Mouse (Mus musculus): ENCODE measurements at regions not wholly inside any gene's neighbourhood (a gene's known extent, or its start where the extent isn't known, plus 50 kb on each side); places are given as distances from the start of the nearest gene placed in this dataset.

DNA sequence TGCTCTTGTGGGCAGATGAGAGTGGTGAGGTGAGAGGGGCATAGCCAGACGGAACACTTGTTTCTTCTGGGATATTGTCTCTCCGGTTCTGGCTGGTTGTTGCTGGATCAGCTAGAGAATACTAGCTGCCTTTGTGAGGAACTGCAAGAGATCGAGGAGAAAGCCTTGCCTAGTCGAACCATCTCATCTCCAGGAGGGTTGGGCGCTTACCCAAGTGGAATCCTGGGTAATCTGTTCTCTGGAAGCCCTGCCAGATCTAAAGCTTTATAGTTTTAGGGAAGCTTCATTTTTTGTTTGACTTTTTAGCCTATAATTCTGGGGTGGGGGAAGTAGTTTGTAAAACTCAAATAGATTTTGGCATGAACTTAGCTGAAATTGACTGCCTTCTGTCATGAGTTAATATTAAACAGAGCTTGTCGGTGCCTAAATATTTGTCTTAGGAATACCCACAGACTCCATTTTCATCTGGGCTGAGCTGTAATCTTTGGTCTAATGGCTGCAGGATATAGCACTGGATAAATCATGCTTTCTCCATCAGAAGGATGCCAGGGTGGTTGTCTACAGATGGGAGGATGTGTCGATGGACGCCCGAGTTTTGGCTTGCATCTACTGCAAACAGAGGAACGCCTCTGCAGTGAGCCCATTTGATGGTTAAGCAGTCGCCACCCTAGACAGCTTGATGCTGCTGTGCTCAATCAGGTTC lies 279.1 kb upstream of the Zfp64 start:
- H3K4me3 ChIP-seq (replicated peaks), result no peak overlapping the region
- H3K4me2 ChIP-seq, result no peak overlapping the region
- ATAC-seq (ENCODE audit: insufficient read depth), result no peak
- no peaks in the 10 kb centered on the region for H3K9me3 ChIP-seq (replicated peaks)
- 64% methylated on average over 11 of the region's 11 CpGs for WGBS (ENCODE audit: insufficient replicate concordance)
- no peaks in the 10 kb centered on the region for H3K27me3 ChIP-seq
- H3K4me1 ChIP-seq (replicated peaks), result no peaks in the 10 kb centered on the region
- H3K36me3 ChIP-seq (replicated peaks), result no peaks in the 10 kb centered on the region
- H3K9ac ChIP-seq, result no peak overlapping the region
- no peak overlapping the region for H3K27ac ChIP-seq (replicated peaks)

DNA sequence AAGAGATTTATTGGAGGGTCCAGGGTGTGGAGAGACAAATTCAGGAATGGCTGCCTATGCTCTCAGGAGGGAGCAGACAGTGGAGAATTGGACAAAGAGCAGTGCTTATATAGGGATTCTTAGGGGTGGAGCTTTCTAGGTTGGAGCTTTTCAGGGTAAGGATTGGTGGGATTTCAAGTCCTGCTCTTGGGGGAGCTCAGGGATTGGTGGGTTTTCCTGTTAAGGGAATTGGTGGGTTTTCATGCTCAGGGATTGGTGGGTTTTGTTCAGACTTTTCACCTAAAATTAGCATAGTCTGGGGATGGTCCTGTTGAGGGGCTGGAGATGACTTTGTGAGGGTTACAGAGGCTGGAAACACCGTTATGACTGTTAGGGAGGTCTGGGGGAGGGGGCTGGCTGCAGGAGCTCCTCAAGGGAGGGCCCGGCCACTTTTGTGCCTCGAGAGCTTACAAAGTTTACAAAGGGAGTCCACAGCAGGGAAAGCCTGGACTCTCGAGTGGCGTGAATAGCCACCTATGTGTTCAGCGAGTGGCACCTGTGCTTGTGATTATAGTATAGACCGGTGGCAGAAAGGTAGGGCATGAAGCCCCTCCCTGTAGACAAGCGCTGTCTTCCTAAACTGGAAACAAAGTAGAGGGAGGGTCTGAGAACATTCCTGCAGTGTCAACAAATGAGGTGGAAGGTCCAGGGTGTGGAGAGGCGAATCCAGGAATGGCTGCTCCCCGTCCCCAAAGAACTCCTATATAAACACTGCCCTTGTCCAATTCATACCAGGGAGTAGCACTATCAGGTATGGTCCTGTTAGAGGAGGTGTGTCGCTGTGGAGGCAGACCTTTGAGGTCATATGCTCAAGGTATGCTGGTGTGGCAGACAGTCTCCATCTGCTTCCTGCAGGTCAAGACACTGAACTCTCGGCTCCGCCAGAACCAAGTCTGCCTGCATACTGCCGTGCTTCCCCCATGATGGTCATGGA lies 278.1 kb upstream of the Zfp64 start:
- Histone ChIP-seq H3K9me3 (replicated peaks) (no peaks in the 10 kb centered on the region), H3K9ac (no peak overlapping the region), H3K4me3 (replicated peaks) (no peak overlapping the region), H3K36me3 (replicated peaks) (no peaks in the 10 kb centered on the region), H3K27ac (replicated peaks) (no peak overlapping the region), H3K27me3 (no peaks in the 10 kb centered on the region), H3K4me1 (replicated peaks) (no peaks in the 10 kb centered on the region), H3K4me2 (no peak overlapping the region)
- ATAC-seq (ENCODE audit: insufficient read depth), result no peak
- 59% methylated on average over 14 of the region's 14 CpGs for WGBS (ENCODE audit: insufficient replicate concordance)

DNA sequence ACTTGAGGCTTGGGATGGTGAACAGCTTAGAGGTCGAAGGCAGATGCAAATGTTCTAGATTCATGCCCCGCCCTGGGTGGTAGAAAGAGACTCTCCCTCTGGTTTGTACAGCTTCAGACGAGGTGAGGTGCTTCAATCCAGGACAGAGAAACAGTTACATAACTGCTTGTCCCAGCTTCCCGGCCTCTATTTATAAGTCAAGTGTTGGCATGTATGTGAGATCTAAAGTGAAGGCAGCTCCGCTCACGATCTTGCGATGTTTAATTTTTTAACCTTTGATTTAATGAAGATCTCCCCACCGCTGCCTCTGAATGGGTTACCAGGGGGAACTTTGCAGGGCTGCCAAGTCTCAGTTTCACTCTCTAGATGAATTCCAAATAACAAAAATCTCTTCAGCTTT lies 266.9 kb upstream of the Zfp64 start:
- Histone ChIP-seq H3K4me3 (replicated peaks) (no peak overlapping the region), H3K36me3 (replicated peaks) (no peaks in the 10 kb centered on the region)
- 71% methylated on average over 8 of the region's 8 CpGs for WGBS (ENCODE audit: insufficient replicate concordance)

DNA sequence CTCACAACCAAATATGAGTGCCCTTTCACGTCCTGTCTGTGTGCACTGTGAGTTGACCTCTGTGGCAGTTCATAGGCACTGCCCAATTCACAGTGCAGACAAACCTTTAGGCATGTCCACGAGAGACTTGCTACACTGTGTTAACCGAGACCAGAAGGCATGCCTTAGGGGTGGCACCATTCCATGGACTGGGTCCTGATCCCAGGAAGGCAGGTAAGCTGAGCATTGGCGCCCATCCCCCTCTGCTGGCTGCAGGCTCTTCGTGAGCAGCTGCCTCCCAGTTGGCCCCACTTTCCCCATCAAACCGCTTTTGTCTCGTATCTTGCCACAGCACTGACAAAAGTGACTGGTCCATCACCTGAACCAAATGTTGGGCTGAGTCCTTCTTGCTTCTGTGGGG lies 265.8 kb upstream of the Zfp64 start:
- WGBS (ENCODE audit: insufficient replicate concordance), result 47% methylated on average over 7 of the region's 7 CpGs
- Histone ChIP-seq H3K4me2 (no peak overlapping the region), H3K27ac (replicated peaks) (no peak overlapping the region), H3K4me1 (replicated peaks) (no peaks in the 10 kb centered on the region), H3K9ac (no peak overlapping the region), H3K36me3 (replicated peaks) (no peaks in the 10 kb centered on the region), H3K27me3 (no peaks in the 10 kb centered on the region), H3K4me3 (replicated peaks) (no peak overlapping the region), H3K9me3 (replicated peaks) (no peaks in the 10 kb centered on the region)
- no peak for ATAC-seq (ENCODE audit: insufficient read depth)

More for the DNA sequence above, 266.9 kb upstream of the Zfp64 start:
- H3K9ac ChIP-seq, result no peak overlapping the region
- H3K27me3 ChIP-seq, result no peaks in the 10 kb centered on the region
- H3K9me3 ChIP-seq (replicated peaks), result no peaks in the 10 kb centered on the region
- H3K27ac ChIP-seq (replicated peaks), result no peak overlapping the region
- no peak overlapping the region for H3K4me2 ChIP-seq
- ATAC-seq (ENCODE audit: insufficient read depth), result no peak
- no peaks in the 10 kb centered on the region for H3K4me1 ChIP-seq (replicated peaks)

DNA sequence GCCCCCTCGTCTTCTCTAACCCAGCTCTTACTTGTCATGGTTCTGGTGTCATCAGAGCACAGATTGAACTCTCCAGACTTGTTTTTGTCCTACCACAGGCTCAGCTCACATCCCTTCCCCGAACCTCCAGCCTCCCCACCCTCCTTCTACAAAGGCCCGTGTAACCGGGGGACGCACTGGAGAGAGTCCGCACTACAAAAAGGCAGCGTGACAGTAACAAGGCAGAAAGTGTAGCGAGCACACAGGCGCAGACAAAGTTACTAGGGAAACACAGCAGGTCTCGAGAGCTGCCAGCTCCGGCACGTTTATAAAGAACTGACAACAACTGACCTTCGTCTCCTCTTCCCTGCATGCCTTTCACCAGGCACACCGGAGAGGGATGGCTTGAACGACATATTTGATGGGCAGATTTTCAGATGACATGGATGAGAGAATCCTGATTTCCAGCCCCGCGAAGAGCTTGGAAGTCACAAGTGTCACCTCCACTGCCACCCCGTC lies 260.2 kb upstream of the Zfp64 start:
- WGBS (ENCODE audit: insufficient replicate concordance), result 73% methylated on average over 18 of the region's 18 CpGs
- no peaks in the 10 kb centered on the region for H3K9me3 ChIP-seq (replicated peaks)
- no peaks in the 10 kb centered on the region for H3K4me1 ChIP-seq (replicated peaks)
- ATAC-seq (ENCODE audit: insufficient read depth), result no peak
- H3K4me3 ChIP-seq (replicated peaks), result no peak overlapping the region
- H3K27ac ChIP-seq (replicated peaks), result no peak overlapping the region
- no peak overlapping the region for H3K4me2 ChIP-seq
- no peaks in the 10 kb centered on the region for H3K27me3 ChIP-seq
- H3K9ac ChIP-seq, result no peak overlapping the region
- H3K36me3 ChIP-seq (replicated peaks), result no peaks in the 10 kb centered on the region

DNA sequence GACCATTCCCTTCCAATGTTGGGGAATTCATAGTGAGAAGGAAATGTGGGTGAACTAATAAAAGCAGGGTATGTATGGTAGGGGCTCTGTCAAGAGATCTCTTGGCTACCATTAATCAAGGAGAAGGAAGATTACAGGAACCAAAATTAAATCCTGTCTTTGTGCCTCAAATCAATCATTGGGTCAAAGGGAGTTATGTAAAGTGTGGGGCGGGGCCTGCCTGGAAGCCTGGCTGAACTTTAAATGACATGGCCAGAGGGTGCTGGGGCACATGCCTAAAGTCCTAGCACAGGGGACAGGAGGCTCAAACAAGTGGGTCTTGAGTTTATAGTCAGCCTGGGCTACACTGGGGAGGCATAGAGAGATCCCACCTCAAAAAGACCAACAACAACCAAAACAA lies 259.0 kb upstream of the Zfp64 start:
- 71% methylated on average over 1 of the region's 1 CpGs for WGBS (ENCODE audit: insufficient replicate concordance)
- H3K9ac ChIP-seq, result no peak overlapping the region
- no peak for ATAC-seq (ENCODE audit: insufficient read depth)
- no peaks in the 10 kb centered on the region for H3K27me3 ChIP-seq
- no peaks in the 10 kb centered on the region for H3K36me3 ChIP-seq (replicated peaks)
- H3K9me3 ChIP-seq (replicated peaks), result no peaks in the 10 kb centered on the region
- no peak overlapping the region for H3K27ac ChIP-seq (replicated peaks)
- H3K4me3 ChIP-seq (replicated peaks), result no peak overlapping the region
- H3K4me2 ChIP-seq, result no peak overlapping the region
- no peaks in the 10 kb centered on the region for H3K4me1 ChIP-seq (replicated peaks)

DNA sequence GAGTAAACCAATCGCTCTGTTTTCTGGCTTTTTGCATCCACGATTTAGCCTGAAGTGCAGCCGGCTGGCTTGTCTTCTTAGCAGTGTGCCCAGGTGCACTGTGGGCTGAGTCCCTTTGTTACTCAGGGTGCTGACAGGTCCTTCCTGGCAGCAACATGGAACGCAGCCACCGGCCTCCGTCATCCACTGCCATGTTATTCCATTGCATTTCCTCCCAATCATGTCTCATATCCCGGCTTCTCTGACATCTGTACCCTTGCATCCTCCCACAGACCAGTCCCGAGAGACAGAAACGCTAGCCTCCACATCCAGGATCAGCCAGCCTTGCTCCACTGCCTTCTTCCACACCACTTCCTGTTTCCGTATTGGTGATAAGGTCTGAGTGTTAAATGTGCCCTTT lies 257.9 kb upstream of the Zfp64 start:
- Histone ChIP-seq H3K4me2 (no peak overlapping the region), H3K9ac (no peak overlapping the region), H3K4me1 (replicated peaks) (no peaks in the 10 kb centered on the region), H3K9me3 (replicated peaks) (no peaks in the 10 kb centered on the region), H3K36me3 (replicated peaks) (no peaks in the 10 kb centered on the region), H3K27me3 (no peaks in the 10 kb centered on the region), H3K27ac (replicated peaks) (no peak overlapping the region), H3K4me3 (replicated peaks) (no peak overlapping the region)
- WGBS (ENCODE audit: insufficient replicate concordance), result 31% methylated on average over 10 of the region's 10 CpGs
- ATAC-seq (ENCODE audit: insufficient read depth), result no peak

DNA sequence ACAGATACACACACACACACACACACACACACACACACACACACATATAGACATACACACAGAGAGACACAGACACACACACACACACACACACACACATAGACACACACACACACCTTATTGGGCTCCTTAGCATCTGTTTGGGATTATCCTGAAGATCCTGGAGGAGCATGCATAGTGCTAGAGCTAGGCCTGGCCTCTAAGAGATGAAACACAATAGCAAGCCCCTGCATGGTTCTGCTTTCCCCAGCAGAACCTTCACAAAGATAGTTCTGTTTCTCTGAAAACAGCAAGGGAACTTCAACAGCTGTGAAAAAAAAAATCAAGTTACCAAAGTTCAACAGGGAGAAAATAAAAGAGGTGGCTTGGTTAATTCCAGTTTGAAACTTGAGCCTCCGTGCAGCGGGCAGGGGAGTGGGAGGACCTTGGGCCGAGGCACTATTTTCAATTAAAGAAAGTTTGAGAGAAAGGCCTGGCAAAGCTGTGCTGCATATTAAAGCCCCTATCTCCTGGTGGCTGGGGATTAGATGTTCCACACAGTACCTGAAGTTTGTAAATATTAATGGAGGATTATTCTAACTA lies 257.4 kb upstream of the Zfp64 start:
- H3K27ac ChIP-seq (replicated peaks), result no peak overlapping the region
- H3K4me1 ChIP-seq (replicated peaks), result no peaks in the 10 kb centered on the region

DNA sequence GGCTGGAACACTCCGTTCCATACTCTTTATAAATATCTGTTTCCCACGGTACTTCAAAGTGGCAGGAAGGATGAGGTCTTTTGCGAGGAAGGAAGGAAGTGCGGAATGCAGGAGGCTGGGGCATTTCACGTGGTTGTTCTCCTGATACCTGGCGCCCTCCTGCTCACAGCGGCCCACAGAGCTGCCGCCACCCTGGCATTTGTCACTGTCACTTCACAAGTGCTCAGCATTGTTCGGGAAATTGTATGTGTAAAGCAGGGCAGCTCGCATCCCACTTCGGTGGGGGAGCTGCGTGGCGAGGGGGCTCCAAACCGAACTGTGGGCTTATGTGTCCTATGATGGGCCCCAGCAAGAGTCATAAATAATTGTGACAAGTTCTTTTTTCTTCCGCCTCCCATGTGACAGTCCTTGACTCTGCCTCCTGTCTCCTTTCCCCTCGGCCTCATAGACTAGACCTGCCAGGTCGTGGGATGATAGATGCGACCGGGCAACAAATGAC lies 248.9 kb upstream of the Zfp64 start:
- ATAC-seq (ENCODE audit: insufficient read depth), result no peak
- H3K4me3 ChIP-seq (replicated peaks), result no peak overlapping the region
- 30% methylated on average over 19 of the region's 19 CpGs for WGBS (ENCODE audit: insufficient replicate concordance)
- H3K27ac ChIP-seq (replicated peaks), result no peak overlapping the region
- H3K4me2 ChIP-seq, result no peak overlapping the region
- H3K9me3 ChIP-seq (replicated peaks), result no peaks in the 10 kb centered on the region
- H3K27me3 ChIP-seq, result no peaks in the 10 kb centered on the region
- no peaks in the 10 kb centered on the region for H3K4me1 ChIP-seq (replicated peaks)
- no peaks in the 10 kb centered on the region for H3K36me3 ChIP-seq (replicated peaks)
- H3K9ac ChIP-seq, result no peak overlapping the region

More for the DNA sequence above, 257.4 kb upstream of the Zfp64 start:
- WGBS (ENCODE audit: insufficient replicate concordance), result 79% methylated on average over 3 of the region's 3 CpGs
- H3K36me3 ChIP-seq (replicated peaks), result no peaks in the 10 kb centered on the region
- H3K4me2 ChIP-seq, result no peak overlapping the region
- no peaks in the 10 kb centered on the region for H3K27me3 ChIP-seq
- H3K9me3 ChIP-seq (replicated peaks), result no peaks in the 10 kb centered on the region
- no peak overlapping the region for H3K9ac ChIP-seq
- no peak for ATAC-seq (ENCODE audit: insufficient read depth)
- no peak overlapping the region for H3K4me3 ChIP-seq (replicated peaks)

DNA sequence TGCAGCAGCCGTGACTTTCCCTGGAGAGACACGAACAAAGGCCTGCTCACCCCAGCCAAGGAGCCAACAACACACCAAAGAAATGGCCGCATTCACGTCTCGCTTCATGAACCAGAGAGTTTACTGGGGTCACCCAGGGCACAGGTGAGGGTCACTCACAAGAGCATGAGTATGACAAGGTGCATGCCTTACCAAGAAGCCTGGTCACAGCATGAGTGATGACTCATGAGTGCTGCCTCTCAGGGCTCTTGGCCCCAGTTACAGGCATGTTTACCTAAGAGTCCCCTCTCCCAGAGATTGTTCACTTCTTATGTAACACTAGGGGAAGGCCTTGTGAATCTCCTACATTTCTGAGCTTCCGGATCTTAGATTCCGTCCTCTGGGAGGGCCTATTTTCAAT lies 236.6 kb upstream of the Zfp64 start:
- Histone ChIP-seq H3K4me1 (replicated peaks) (no peaks in the 10 kb centered on the region), H3K27ac (replicated peaks) (no peak overlapping the region), H3K9ac (no peak overlapping the region), H3K4me2 (no peak overlapping the region), H3K9me3 (replicated peaks) (no peaks in the 10 kb centered on the region), H3K27me3 (no peaks in the 10 kb centered on the region), H3K36me3 (replicated peaks) (no peaks in the 10 kb centered on the region), H3K4me3 (replicated peaks) (no peak overlapping the region)
- no peak for ATAC-seq (ENCODE audit: insufficient read depth)
- whole genome bisulfite sequencing (ENCODE audit: insufficient replicate concordance), result 72% methylated on average over 7 of the region's 7 CpGs

DNA sequence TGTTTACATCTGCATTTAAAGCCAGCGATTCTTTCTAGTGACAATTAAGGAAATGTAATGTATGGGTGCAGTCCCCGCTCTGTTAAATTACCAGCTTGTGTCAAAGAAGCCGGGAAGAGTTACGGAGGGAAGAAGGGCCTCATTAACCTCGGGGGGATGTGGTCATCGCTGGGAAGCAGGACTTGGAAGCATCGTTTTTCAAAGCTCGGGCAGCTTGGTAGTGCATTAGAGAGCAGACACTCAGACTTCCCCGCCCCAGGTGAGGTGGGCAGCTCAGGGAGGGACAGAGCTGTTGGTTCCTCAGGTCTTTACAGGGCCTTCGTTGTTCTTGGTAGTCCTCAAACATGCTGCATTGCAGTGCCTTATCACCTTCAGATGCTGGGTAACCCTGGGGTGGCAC lies 236.1 kb upstream of the Zfp64 start:
- H3K27me3 ChIP-seq, result no peaks in the 10 kb centered on the region
- H3K36me3 ChIP-seq (replicated peaks), result no peaks in the 10 kb centered on the region
- no peak overlapping the region for H3K27ac ChIP-seq (replicated peaks)
- no peak for ATAC-seq (ENCODE audit: insufficient read depth)
- no peak overlapping the region for H3K9ac ChIP-seq
- WGBS (ENCODE audit: insufficient replicate concordance), result 51% methylated on average over 10 of the region's 10 CpGs
- H3K9me3 ChIP-seq (replicated peaks), result no peaks in the 10 kb centered on the region
- H3K4me2 ChIP-seq, result no peak overlapping the region
- H3K4me3 ChIP-seq (replicated peaks), result no peak overlapping the region
- H3K4me1 ChIP-seq (replicated peaks), result no peaks in the 10 kb centered on the region
